Mouse (Mus musculus): ENCODE results near the gene Olfr237-ps1. TPM values are rescaled to one million over a fixed set of nuclear protein-coding genes. Genes with fewer than 3 reads are reported as not detected.
"Not testable (repeated sequence)": the region's sequence is repeated elsewhere in the genome, so short reads cannot be mapped to it uniquely, and the experiment has no call there.

The Olfr237-ps1 gene
- total RNA-seq (2021) = not detected
- long read RNA-seq, experiment 1 = 0 reads
- long read RNA-seq, experiment 2 = 0 reads

DNA sequence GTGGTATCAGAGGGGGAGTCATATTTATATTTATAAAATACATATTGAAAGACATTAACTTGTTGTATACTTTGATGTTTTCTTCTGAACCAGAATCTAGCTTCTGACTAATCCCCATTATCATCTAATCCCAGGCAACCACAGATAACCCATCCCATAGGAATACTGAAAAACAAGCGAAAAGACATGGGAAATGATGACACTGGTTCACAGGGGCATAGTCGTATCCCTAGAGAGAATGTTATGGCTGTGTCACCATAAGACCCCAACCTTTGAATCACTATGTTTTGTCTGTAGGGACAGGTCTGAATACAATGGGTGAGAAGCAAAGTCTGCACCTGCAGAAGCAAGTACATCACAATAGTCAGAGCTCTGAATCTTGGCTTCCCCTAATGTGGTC lies at the start of gene Olfr237-ps1:
TSS of gene Olfr237-ps1 (plus strand) at position 301 of the 400 bp plus-strand sequence.
- DNase-seq = not testable (repeated sequence)

DNA sequence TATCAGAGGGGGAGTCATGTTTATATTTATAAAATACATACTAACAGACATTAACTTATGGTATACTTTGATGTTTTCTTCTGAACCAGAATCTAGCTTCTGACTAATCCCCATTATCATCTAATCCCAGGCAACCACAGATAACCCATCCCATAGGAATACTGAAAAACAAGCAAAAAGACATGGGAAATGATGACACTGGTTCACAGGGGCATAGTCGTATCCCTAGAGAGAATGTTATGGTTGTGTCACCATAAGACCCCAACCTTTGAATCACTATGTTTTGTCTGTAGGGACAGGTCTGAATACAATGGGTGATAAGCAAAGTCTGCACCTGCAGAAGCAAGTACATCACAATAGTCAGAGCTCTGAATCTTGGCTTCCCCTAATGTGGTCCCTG lies 40.3 kb upstream of the Olfr237-ps1 start, which contains the start of gene Olfr441:
TSS of gene Olfr441 (plus strand) at position 301 of the 400 bp plus-strand sequence.
- DNase-seq = not testable (repeated sequence)

DNA sequence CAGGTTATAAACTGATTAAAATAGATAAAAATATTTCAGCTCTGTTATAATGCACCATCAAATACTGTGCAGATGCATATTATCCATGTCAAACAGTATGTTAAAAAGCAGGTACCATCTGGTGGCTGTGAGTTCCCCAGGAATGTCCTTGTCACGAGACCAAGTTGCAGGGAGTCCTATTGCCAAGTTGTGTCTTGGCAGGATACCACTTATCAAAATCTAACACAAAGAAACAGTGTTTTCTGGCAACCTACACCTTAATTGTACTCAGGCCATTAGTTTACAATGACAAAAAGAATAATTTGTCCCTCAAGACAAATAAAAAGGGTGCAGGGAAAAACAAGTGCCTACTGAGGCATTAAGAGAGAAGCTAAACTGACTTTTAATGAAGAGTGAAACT lies 13.1 kb downstream of the Olfr237-ps1 start:
- no peak for DNase-seq

DNA sequence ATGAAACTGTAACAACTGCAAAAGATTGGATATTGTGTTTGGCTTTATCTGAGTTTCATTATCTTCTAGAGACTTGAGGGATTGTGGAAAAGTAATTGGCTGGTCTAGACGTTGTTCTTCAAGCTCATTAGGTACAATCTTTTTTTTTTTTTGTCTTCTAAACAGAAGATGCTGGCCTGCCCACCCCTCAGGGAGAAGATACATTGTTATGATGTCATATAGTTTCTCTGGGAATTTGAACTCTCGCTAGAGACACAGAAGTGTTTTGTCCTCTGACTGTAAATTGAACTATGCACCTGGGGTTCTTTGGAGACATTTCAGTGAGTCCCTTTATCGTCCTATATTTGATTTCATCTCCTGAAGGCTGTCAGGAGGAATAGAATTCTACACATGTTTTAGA lies 16.6 kb downstream of the Olfr237-ps1 start, which contains the start of gene Olfr437:
TSS of gene Olfr437 (plus strand) at position 301 of the 400 bp plus-strand sequence.
- no peak for DNase-seq

DNA sequence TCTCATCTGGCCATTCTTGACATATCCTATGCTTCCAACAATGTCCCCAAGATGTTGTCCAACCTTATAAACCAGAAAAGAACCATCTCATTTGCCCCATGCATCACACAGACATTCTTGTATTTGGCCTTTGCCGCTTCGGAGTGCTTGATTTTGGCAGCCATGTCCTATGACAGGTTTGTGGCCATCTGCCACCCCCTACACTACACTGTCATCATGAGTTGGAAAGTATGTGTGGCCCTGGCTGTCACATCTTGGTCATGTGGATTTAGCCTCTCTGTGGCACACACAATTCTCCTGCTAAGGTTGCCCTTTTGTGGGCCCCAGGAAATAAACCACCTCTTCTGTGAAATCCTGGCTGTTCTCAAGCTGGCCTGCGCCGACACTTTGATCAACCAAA lies 20.9 kb downstream of the Olfr237-ps1 start:
- DNase-seq = no peak

DNA sequence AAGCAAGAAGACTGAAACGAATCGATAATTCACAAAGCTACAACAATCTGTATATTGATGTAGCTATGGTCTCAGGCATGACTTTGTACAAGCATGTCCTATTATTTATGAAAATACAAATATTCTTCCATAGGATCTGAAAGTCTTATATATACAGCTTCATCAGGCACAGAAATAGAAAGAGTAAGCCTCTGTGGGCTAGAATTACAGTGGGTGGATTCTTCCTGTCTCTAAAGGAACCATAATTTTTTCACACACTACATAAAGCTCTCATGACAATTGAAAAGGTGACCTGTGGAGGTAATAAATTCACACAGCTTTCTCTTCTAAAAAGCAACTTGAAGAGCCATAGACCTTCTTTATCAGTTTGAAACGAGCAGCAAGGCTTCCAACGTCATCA lies 25.5 kb downstream of the Olfr237-ps1 start, which contains the start of gene Olfr13:
TSS of gene Olfr13 (plus strand) at position 301 of the 400 bp plus-strand sequence.
- no peak for DNase-seq

DNA sequence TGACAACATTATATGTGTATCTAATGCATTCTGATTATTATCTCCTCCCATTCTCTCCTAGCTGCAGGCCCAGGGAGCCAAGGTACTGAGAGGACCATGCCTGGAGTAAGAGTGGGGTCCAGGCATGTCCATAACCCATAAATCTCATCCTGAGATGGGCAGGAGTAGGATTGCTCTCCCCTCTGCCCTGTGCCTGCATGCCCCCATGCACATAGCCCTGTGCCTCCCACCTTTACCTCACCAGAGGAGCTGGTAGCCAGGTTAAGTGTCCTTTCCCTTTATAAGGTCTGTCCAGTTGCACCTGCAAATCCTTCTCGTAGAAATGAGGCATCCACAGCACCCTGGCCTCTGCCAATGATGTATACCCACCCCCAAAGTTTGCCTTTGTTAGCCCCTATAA lies 31.8 kb downstream of the Olfr237-ps1 start:
- no peak for DNase-seq

DNA sequence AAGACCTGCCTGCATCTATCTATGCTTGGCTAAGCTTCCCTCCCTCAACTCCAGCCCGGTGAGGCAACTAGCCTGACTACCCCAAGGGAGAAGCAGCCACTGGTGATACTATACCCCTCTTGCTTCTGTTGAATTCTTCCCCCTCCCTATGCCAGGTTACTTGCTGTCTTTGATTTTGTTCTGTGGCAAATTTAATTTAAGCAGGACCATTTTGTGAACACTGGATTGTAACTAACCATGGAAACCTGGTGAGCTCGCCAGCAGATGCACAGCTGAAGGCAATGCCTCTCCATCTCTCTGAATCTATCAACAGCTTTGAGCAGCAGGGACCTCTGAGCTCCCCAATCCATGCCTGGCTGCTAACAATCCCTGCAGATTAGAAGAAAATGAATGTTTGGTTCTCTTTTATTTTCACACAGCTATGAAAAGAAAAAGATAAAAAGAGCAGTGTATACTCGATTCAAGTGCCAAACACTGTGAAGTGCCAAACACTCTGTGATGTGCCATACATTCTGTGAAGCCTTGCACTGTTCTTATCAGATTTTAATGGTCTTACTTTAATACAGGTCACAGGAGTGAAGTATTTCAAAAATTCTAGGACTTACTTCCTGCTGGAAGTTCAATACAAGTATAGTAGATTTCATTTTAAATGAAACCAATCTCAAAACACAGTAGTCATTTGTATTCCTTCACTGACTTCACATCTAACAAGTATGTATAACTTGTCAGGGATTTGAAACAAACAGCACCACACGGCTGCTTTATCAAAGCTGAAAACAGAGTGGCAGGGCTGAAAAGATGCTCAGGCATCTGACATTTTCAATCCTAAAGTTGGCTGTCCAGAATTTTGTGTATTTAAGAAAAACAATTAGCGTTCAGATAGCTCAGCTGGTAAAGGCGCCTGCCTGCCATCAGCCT lies 32.5 kb downstream of the Olfr237-ps1 start:
- no peak for DNase-seq

DNA sequence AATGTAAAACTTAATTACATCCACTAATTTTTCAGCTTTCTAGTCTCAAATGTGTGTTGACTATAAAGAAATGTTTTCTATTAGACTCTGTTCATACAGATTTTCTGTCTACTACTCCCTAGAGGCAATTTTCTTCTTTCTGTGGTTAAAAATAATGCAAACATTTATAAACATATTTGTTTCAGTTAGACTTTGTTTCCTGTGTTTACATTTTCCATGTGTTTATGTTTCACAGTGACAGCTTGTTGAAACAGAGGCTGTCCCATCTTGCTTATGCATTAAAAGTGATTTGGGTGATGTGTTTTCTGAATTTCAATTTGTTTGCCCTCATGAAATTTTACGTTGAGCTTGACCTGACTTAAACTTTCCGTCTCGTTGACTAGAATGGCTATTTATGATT lies 44.6 kb downstream of the Olfr237-ps1 start:
- DNase-seq = no peak

DNA sequence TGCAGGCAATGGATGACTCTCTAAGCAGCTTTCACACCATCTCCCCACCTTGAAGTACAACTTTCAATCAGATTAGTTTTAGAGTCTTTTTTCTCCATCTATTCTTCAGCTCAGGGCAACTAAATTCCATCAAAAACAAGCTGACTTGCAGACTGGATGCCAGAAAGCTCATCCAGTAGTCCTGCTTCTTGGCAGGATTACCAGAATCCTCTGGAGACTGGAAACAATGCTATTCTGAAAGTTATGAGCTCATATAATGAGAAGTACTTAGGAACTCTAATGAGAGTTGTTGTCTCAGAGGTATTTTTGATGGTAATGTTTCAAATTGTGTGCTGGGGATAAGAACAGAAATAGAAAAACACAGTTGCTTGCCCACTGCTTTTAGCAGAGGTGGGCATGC lies 50.4 kb downstream of the Olfr237-ps1 start, which contains the start of gene Olfr435:
TSS of gene Olfr435 (plus strand) at position 366 of the 400 bp plus-strand sequence.
- DNase-seq = no peak

DNA sequence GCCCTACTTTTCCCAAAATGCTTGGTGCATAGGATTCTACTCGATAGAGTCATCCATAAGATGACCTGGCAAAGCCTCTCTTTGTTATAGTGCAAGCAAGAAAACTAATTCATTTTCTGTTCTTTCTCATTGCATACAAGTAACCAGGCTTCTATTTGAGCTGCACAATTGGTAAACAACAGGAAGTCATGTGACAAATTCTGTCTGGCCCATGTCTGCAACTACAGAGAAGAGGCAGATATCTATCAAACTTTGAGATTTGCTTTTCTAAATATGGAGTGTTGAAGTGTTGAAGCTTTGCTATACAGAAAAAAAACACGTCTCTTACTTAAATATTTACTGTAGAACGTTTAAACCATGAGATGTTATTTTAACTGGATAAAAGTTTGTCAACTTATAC lies 51.7 kb downstream of the Olfr237-ps1 start:
- DNase-seq = no peak

DNA sequence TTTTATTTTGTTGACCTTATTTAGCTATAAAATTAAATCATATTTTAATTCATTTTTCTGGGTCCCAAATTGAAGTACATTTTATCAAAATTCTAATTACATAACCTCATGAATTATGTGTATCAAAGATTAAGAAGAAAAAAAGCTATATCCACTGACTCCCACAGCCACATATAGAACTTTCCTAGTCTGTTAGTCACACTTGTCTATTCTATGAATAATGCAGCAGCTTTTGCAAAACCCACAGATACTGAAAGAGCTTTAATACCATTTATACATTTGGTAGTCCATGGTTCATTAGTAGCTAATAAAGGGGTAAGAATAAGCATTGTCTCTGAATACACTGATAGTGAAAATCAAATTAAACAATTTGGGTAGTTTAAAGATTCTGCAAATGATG lies 56.4 kb downstream of the Olfr237-ps1 start:
- no peak for DNase-seq

DNA sequence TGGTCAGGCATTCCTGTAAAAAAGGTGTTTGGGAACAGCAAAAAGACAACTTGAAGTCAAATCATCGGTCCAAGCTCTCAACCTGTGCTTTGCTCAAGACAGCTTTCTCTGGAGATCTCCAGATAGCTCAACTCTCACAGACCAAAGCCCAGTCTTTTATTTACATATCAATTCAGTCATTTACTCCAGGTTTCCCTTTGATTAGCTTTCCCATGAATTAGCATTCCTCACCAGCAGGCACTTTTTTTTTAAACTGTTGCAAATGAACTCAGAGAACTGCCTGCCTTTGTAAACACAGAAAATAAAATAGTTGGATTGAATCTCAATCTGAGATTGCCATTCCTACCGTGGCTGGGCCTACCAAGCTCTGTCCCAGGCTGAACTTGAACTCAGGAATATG lies 59.0 kb downstream of the Olfr237-ps1 start:
- DNase-seq = no peak

Other genes starting within 250 kb of the Olfr237-ps1 start
- gene Olfr447, start 237.7 kb upstream of the Olfr237-ps1 start, total RNA-seq (2021) = not detected
- not detected for gene Olfr446, start 225.2 kb upstream of the Olfr237-ps1 start, total RNA-seq (2021)
- not detected for gene Olfr444, start 197.5 kb upstream of the Olfr237-ps1 start, total RNA-seq (2021)
- not detected for gene Olfr441, start 40.2 kb upstream of the Olfr237-ps1 start, total RNA-seq (2021)
- not detected for gene Olfr437, start 16.7 kb downstream of the Olfr237-ps1 start, total RNA-seq (2021)
- not detected for gene Olfr13, start 25.6 kb downstream of the Olfr237-ps1 start, total RNA-seq (2021)
- gene Olfr435, start 50.6 kb downstream of the Olfr237-ps1 start, total RNA-seq (2021) = not detected
- not detected for gene Olfr434, start 66.5 kb downstream of the Olfr237-ps1 start, total RNA-seq (2021)
- not detected for gene Olfr47, start 85.0 kb downstream of the Olfr237-ps1 start, total RNA-seq (2021)
- 10 to 100 TPM; 15.5 to 17.8 TPM for gene Arhgef5, start 119.0 kb downstream of the Olfr237-ps1 start, total RNA-seq (2021)
- gene Nobox, start 163.0 kb downstream of the Olfr237-ps1 start, total RNA-seq (2021) = not detected

Data from adrenal gland, postnatal 36 days (tissue).